Comparison of ENCODE assay signal across 20 mouse cellular contexts in genomic region chr4:148137503-148137902, GRCm38 (mm10). TPM values are rescaled to one million over a fixed set of nuclear protein-coding genes. Genes with fewer than 3 reads are reported as not detected.
"Had no signal": no experiment of that assay in that cellular context is flagged by ENCODE, and none has a peak within 500 bp of the region (broad histone marks: within the 10 kb centered on the region; RNA-seq: fewer than 3 reads in every experiment).

No protein-coding gene starts in this region.

- H3K36me3 ChIP-seq: liver, embryonic 15.5 days; lung, embryonic 15.5 days; midbrain, embryonic 13.5 days; stomach, embryonic 15.5 days had no signal

- H3K9ac ChIP-seq: liver, embryonic 15.5 days; liver, postnatal 0 days; lung, embryonic 15.5 days; midbrain, embryonic 13.5 days; neural tube, embryonic 12.5 days; stomach, embryonic 15.5 days had no signal

- H3K9me3 ChIP-seq: liver, embryonic 15.5 days; lung, embryonic 15.5 days; midbrain, embryonic 13.5 days; neural tube, embryonic 12.5 days; stomach, embryonic 15.5 days had no signal

- DNase-seq: liver, postnatal 0 days; lung, adult 2 months; lung, postnatal 14 days; lung, postnatal 36 days; right cerebral cortex, postnatal 14 days; thymus, adult 2 months; thymus, postnatal 25 days; thymus, postnatal 4 days had no signal

- H3K27ac ChIP-seq: liver, embryonic 15.5 days; lung, embryonic 15.5 days; macrophage; neural tube, embryonic 12.5 days; stomach, embryonic 15.5 days; stomach, postnatal 0 days had no signal

- H3K27me3 ChIP-seq: midbrain, embryonic 13.5 days; neural tube, embryonic 12.5 days had no signal

- H3K4me2 ChIP-seq: liver, embryonic 15.5 days; lung, embryonic 15.5 days; midbrain, embryonic 13.5 days; neural tube, embryonic 12.5 days; stomach, embryonic 15.5 days had no signal

- H3K4me3 ChIP-seq: liver, embryonic 15.5 days; lung, embryonic 15.5 days; megakaryocyte, embryonic 14.5 days; midbrain, embryonic 13.5 days; neural tube, embryonic 12.5 days; stomach, embryonic 15.5 days had no signal

- ATAC-seq: liver, postnatal 0 days; lung, postnatal 0 days; midbrain, embryonic 13.5 days had no signal

RNA-seq across cellular contexts. Expression of gene Draxin, which starts 7.0 kb away (rescaled TPM):
- total RNA-seq: megakaryocyte progenitor cell, adult 5-6 weeks had no signal
- polyA plus RNA-seq: macrophage; stomach, postnatal 0 days had no signal

RNA-seq across cellular contexts. Expression of gene Fbxo2, which starts 22.9 kb away (rescaled TPM):
- total RNA-seq: megakaryocyte progenitor cell, adult 5-6 weeks; monocyte, adult 5-6 weeks; neutrophil, adult 5-6 weeks had no signal
- polyA plus RNA-seq: liver, postnatal 0 days; macrophage had no signal
